Mouse (Mus musculus) embryonic facial prominence, embryonic 13.5 days (tissue): ENCODE results near the gene Actl6b. TPM values are rescaled to one million over a fixed set of nuclear protein-coding genes. Genes with fewer than 3 reads are reported as not detected.
A peak's percentile ranks its signal among the peaks of the same experiment; 100 is the strongest.

Experiments used
- ATAC-seq: fragments of 200-750 bp; cut with Nextera tagmentation; 2 replicates; pipeline ENCODE4 v1.8.0; 2017; ENCODE audit warnings: low read depth; ENCODE audit not compliant: insufficient number of reproducible peaks, insufficient read depth, low FRiP score, low TSS enrichment
- H3K27ac ChIP-seq: fragments of 300-500 bp; sonication (generic); 2 replicates; pipeline ENCODE4 v1.5.1; 2015; ENCODE audit warnings: moderate library complexity, mild to moderate bottlenecking, inconsistent platforms
- H3K27me3 ChIP-seq: fragments of 300-500 bp; sonication (generic); 2 replicates; pipeline ENCODE4 v1.6.1; 2015; ENCODE audit warnings: mild to moderate bottlenecking, inconsistent platforms
- H3K36me3 ChIP-seq: fragments of 300-500 bp; sonication (generic); 2 replicates; pipeline ENCODE4 v1.6.1; 2015; ENCODE audit warnings: mild to moderate bottlenecking, inconsistent platforms
- H3K4me1 ChIP-seq: fragments of 300-500 bp; sonication (generic); 2 replicates; pipeline ENCODE4 v1.6.1; 2015; ENCODE audit warnings: inconsistent platforms
- H3K4me2 ChIP-seq: fragments of 300-500 bp; sonication (generic); 2 replicates; pipeline ENCODE4 v1.6.1; 2015; ENCODE audit warnings: moderate library complexity, mild to moderate bottlenecking, inconsistent platforms
- H3K4me3 ChIP-seq: fragments of 300-500 bp; sonication (generic); 2 replicates; pipeline ENCODE4 v1.5.1; 2015; ENCODE audit warnings: mild to moderate bottlenecking, inconsistent platforms
- H3K9ac ChIP-seq: fragments of 300-500 bp; sonication (generic); 2 replicates; pipeline ENCODE4 v1.6.1; 2015; ENCODE audit warnings: mild to moderate bottlenecking, inconsistent platforms
- H3K9me3 ChIP-seq: fragments of 300-500 bp; sonication (generic); 2 replicates; pipeline ENCODE4 v1.6.1; 2016; ENCODE audit warnings: inconsistent platforms
- WGBS: fragments of 180-500 bp; shearing (Covaris S2); methylation state at CpG from one replicate; pipeline ENCODE4 v1.1.7; 2015; ENCODE audit warnings: mixed read lengths; 5-methylcytosine and 5-hydroxymethylcytosine counted together
- polyA plus RNA-seq: library from polyadenylated mRNA; unstranded; fragments of >200 nt; fragmentation: Nextera tagmentation; extraction: Ambion mirVana; gene quantifications from 2 replicates; pipeline ENCODE4 v1.2.1, GENCODE M21; 2015

Gene Actl6b
- polyA plus RNA-seq, 1 experiment from 2014 or later, result 4.5 TPM

DNA sequence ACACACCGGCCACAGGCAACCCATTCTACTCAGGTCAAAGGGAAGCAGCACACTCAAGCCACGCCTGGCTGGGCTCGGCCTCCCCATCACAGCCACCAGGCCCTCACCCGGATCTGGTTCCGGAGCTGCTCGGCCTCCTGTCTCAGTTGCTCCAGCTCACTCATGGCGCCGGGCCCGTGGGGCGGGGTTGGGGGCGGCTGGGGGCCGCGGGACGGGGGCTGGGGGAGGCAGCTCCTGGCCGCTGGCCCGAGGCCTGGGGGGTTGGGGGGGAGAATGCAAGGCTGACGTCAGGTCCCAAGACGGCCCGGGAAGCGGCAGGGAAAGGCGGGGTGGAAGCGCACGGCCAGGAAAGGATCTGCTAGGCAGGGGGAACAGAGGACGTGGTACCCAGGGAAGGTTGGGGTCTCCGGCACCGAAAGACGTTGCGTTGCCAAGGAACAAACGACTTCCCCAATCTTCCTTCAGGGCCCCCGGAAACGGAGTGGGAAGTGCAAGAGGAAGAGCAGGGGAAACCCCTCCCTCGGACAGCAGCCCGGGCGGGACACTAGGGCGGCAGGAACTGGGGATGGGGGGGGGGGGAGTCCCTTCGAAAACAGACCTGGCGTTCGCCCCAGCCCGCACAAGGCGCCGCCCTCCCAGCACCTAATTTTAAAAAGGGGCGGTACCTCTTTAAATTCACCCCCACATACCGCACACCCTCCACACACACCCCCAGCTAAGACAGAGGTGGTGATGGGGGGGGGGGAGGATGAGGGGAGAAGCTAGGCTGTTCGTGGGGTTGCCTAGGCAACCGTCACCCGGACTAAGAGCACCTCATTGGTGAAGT, 22.5 kb upstream of the Actl6b start:
- Histone ChIP-seq H3K27me3 (no peaks in the 10 kb centered on the region), H3K4me2 (peak overlapping the region; percentile 97), H3K9me3 (no peaks in the 10 kb centered on the region), H3K36me3 (peaks cover 44% of the 10 kb centered on the region), H3K4me3 (peak overlapping the region; percentile 91), H3K4me1 (peaks cover 23% of the 10 kb centered on the region), H3K27ac (peak overlapping the region; percentile 93), H3K9ac (peak overlapping the region; percentile 94)
- WGBS, result under 1% methylated on average over 45 of the region's 46 CpGs
- peak; percentile 29; the same call in 1 of the 2 replicates for ATAC-seq

DNA sequence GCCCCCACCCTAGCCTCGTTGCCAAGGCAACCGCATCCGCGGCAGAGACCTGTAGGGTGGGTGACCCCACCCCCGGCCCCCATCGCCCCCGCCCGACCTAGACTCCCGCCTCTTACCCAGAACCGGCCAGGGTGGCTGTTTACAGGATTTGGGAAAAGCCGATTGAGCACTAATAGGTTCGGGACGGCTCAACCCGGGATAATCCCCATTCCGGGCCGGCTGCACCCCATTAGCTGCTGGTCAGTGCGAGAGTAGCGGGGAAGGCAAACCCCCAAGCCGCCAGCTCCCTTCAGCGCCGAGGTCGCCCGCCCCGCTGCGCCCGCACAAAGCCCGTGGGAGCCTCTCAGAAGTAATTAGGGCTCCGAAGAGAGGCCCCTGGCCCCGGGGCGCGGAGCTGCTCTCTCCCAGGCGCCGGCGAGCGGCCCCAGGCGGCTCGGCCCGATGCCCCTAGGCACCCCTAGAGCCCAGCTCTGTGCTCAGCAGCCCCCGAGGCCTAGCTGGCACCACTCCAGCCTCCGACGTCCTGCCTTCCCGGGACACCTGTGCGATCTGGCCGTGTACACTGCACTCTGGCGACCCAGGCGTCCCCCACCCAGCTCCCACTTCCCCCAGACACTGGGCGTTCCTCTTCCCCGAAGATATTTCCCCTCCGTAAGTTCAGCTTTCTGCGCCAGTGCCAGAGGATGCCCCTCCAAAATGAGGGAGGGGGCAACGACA, 21.7 kb upstream of the Actl6b start:
- no peak; the same call in 1 of the 2 replicates for ATAC-seq

DNA sequence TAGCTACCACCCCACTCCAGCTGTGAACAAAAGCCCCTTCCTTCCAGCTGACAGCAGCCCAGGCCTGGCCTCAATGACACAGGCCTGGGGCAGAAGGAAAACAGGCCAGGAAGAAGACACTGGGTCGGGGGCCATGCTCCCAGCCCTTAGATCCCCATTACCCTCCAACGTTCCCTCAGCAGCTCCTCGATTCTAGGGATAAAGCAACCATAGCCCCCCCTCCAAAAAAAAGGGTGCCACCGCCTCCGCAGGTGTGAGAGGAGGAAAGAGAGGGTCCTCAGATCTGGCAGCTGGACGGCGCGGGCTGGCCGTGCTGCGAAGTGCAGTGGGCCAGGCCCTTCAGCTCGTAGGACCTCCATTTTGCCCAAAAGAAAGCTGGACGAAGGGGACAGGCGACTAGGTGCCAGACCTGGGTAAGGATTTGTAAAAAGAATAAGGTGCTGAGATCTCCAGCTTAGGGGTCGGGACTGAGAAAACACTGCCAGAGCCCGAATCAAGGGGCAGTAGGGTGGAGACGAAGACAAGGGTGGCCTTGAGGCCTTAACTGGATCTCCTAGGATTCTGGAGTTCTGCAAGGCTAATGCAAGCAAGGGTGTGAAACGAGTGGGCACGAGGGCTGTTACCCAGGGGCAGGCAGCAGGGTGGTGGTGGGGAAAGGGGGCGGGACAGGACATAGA, 21.0 kb upstream of the Actl6b start:
- Histone ChIP-seq H3K4me1 (peaks cover 16% of the 10 kb centered on the region), H3K4me3 (peak overlapping the region; percentile 91), H3K27ac (peak overlapping the region; percentile 93), H3K36me3 (peaks cover 30% of the 10 kb centered on the region), H3K27me3 (no peaks in the 10 kb centered on the region), H3K4me2 (peak overlapping the region; percentile 97), H3K9me3 (no peaks in the 10 kb centered on the region), H3K9ac (peak overlapping the region; percentile 94)
- ATAC-seq, result no peak
- WGBS, result under 1% methylated on average over 19 of the region's 19 CpGs

More for the DNA sequence above, 21.7 kb upstream of the Actl6b start:
- peak overlapping the region; percentile 93 for H3K27ac ChIP-seq
- H3K4me1 ChIP-seq, result peaks cover 17% of the 10 kb centered on the region
- peak overlapping the region; percentile 94 for H3K9ac ChIP-seq
- WGBS, result 0% methylated on average over 51 of the region's 51 CpGs
- H3K9me3 ChIP-seq, result no peaks in the 10 kb centered on the region
- H3K4me2 ChIP-seq, result peak overlapping the region; percentile 97
- H3K27me3 ChIP-seq, result no peaks in the 10 kb centered on the region
- peak overlapping the region; percentile 91 for H3K4me3 ChIP-seq
- peaks cover 37% of the 10 kb centered on the region for H3K36me3 ChIP-seq

DNA sequence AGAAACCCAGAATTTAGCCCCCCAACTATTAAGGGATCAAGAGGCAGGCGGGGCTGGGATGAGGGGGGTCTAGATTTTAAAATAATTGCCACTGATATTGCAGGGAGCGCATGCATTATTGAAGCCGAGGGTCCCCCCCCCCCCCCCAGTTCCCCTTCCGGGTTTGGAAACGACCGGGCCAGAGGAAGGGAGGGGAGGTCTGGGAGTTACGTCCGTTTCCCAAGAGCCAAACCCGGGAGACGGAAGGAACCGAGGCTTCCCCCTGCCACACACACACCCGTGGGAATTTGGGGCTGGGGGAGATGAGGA, 20.6 kb upstream of the Actl6b start:
- Histone ChIP-seq H3K36me3 (peaks cover 25% of the 10 kb centered on the region), H3K4me2 (peak overlapping the region; percentile 97), H3K27ac (peak overlapping the region; percentile 93), H3K27me3 (no peaks in the 10 kb centered on the region), H3K9me3 (no peaks in the 10 kb centered on the region), H3K4me1 (peaks cover 19% of the 10 kb centered on the region), H3K4me3 (peak overlapping the region; percentile 91), H3K9ac (peak overlapping the region; percentile 94)
- 0% methylated on average over 11 of the region's 12 CpGs for WGBS
- no peak for ATAC-seq

GRCm38 (mm10) chr5:137533117-137533827, 20.0 kb upstream of the Actl6b start, which contains the start of the genes Epo and Gnb2:
Gene Epo (minus strand): TSS chr5:137533242.
Gene Gnb2 (minus strand): TSS chr5:137533510.
- Histone ChIP-seq H3K27ac (peak within 1 kb of the TSS; percentile 93), H3K4me1 (peaks cover 19% of the 10 kb centered on the region), H3K4me2 (peak within 1 kb of the TSS; percentile 97), H3K36me3 (peaks cover 20% of the 10 kb centered on the region), H3K27me3 (no peaks in the 10 kb centered on the region), H3K9me3 (no peaks in the 10 kb centered on the region), H3K9ac (peak within 1 kb of the TSS; percentile 94), H3K4me3 (peak within 1 kb of the TSS; percentile 91)
- ATAC-seq, result peak; percentile 74
- WGBS, result under 1% methylated on average over 39 of the region's 40 CpGs

- no peak overlapping the region for H3K4me3 ChIP-seq
- no peak overlapping the region for H3K27ac ChIP-seq
- H3K36me3 ChIP-seq, result peaks cover 5% of the 10 kb centered on the region
- H3K4me2 ChIP-seq, result no peak overlapping the region
- H3K27me3 ChIP-seq, result no peaks in the 10 kb centered on the region
- no peaks in the 10 kb centered on the region for H3K9me3 ChIP-seq
- H3K4me1 ChIP-seq, result peaks cover 13% of the 10 kb centered on the region
- WGBS, result 89% methylated on average over 3 of the region's 3 CpGs
- H3K9ac ChIP-seq, result no peak overlapping the region
- ATAC-seq, result no peak
These were observed 18.6 kb upstream of the Actl6b start for GRCm38 (mm10) chr5:137534762-137535161.

GRCm38 (mm10) chr5:137535318-137535717, 18.0 kb upstream of the Actl6b start:
- ATAC-seq, result no peak
- no peak overlapping the region for H3K4me2 ChIP-seq
- H3K9me3 ChIP-seq, result no peaks in the 10 kb centered on the region
- H3K27ac ChIP-seq, result no peak overlapping the region
- WGBS, result 82% methylated on average over 9 of the region's 9 CpGs
- H3K9ac ChIP-seq, result no peak overlapping the region
- H3K27me3 ChIP-seq, result no peaks in the 10 kb centered on the region
- H3K4me1 ChIP-seq, result peaks cover 7% of the 10 kb centered on the region
- H3K36me3 ChIP-seq, result no peaks in the 10 kb centered on the region
- no peak overlapping the region for H3K4me3 ChIP-seq

- Histone ChIP-seq H3K9ac (no peak overlapping the region), H3K27me3 (no peaks in the 10 kb centered on the region), H3K9me3 (no peaks in the 10 kb centered on the region), H3K27ac (no peak overlapping the region), H3K4me2 (no peak overlapping the region), H3K36me3 (no peaks in the 10 kb centered on the region), H3K4me3 (no peak overlapping the region), H3K4me1 (0 out of 2 replicates have a peak, but pooled peaks cover 3% of the 10 kb centered on the region)
- 61% methylated on average over 4 of the region's 4 CpGs for WGBS
- ATAC-seq, result no peak
These were observed 15.9 kb upstream of the Actl6b start for GRCm38 (mm10) chr5:137537461-137537860.

DNA sequence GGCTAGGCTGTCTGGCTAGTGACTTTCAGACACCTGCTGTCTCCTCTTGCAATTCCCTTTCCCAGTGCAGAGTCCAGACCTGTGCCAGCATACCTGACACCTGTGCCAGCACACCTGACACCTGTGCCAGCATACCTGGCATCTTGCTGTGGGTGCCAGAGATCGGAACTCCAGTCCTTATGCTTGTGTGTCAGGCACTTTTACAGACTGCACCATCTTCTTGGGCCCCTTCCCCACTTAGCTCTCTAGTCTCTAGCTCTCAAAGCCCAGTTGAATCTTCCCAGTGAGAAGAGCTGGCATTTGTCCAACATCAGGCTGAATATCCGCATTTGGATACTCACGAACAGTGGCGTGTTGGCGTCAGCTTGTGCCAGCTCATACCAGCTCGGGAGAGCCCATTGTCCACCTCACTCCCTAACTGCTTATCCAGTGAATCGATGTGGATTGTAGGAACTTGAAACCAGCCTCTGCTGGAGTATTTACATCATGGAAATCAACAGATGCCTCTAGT, 14.0 kb upstream of the Actl6b start:
- 61% methylated on average over 7 of the region's 7 CpGs for WGBS
- no peaks in the 10 kb centered on the region for H3K27me3 ChIP-seq
- no peak overlapping the region for H3K9ac ChIP-seq
- H3K36me3 ChIP-seq, result no peaks in the 10 kb centered on the region
- ATAC-seq, result no peak
- no peak overlapping the region for H3K4me3 ChIP-seq
- H3K27ac ChIP-seq, result no peak overlapping the region
- 0 out of 2 replicates have a peak, but pooled peaks cover 3% of the 10 kb centered on the region for H3K4me1 ChIP-seq
- no peak overlapping the region for H3K4me2 ChIP-seq
- no peaks in the 10 kb centered on the region for H3K9me3 ChIP-seq

- Histone ChIP-seq H3K9me3 (no peaks in the 10 kb centered on the region), H3K4me3 (no peak overlapping the region), H3K27ac (no peak overlapping the region), H3K27me3 (no peaks in the 10 kb centered on the region), H3K9ac (no peak overlapping the region), H3K4me1 (0 out of 2 replicates have a peak, but pooled peaks cover 3% of the 10 kb centered on the region), H3K36me3 (no peaks in the 10 kb centered on the region), H3K4me2 (no peak overlapping the region)
- WGBS, result 74% methylated on average over 6 of the region's 6 CpGs
- no peak for ATAC-seq
These were observed 12.3 kb upstream of the Actl6b start for GRCm38 (mm10) chr5:137540991-137541390.
